Mouse (Mus musculus) MEL (cell line): ENCODE data around the gene Gabrr2. TPM values are rescaled to one million over a fixed set of nuclear protein-coding genes. Genes with fewer than 3 reads are reported as not detected.

Experiments used
- DNase-seq: peaks from one replicate; pipeline ENCODE4 v3.0.0; 2011; ENCODE audit warnings: low read depth, low spot score
- H3K27ac ChIP-seq: 2 replicates; pipeline ENCODE4 v1.5.1; 2012; ENCODE audit warnings: low read depth, mild to moderate bottlenecking, control low read depth, low read length, moderate library complexity; ENCODE audit not compliant: control insufficient read depth
- H3K27me3 ChIP-seq, 2 experiments: fragments of 150-350 bp in 1 of 2; sonication (generic) in 1 of 2; 2 replicates each; pipeline ENCODE4 v1.6.1; 2012; ENCODE audit warnings: low read length in 2 of 2, mild to moderate bottlenecking in 2 of 2, improper control_type of control experiment in 1 of 2, moderate library complexity in 1 of 2; ENCODE audit not compliant: insufficient read depth in 2 of 2, control insufficient read depth in 1 of 2
- H3K36me3 ChIP-seq, 2 experiments: 2 replicates each; pipeline ENCODE4 v1.6.1; 2012 to 2014; ENCODE audit warnings: low read length in 2 of 2, improper control_type of control experiment in 1 of 2, inconsistent platforms in 1 of 2, mild to moderate bottlenecking in 1 of 2; ENCODE audit not compliant: insufficient read depth in 2 of 2, control insufficient read depth in 1 of 2
- H3K4me1 ChIP-seq, 2 experiments: fragments of 150-350 bp in 1 of 2; sonication (generic) in 1 of 2; 2 replicates each; pipeline ENCODE4 v1.6.1; 2012; ENCODE audit warnings: low read length in 2 of 2, improper control_type of control experiment in 1 of 2, mild to moderate bottlenecking in 1 of 2; ENCODE audit not compliant: insufficient read depth in 2 of 2, control insufficient read depth in 1 of 2
- H3K4me3 ChIP-seq, 2 experiments: fragments of 150-350 bp in 1 of 2; sonication (generic) in 1 of 2; 2 replicates each; pipeline ENCODE4 v1.5.1; 2012; ENCODE audit warnings: low read depth in 2 of 2, low read length in 2 of 2, mild to moderate bottlenecking in 2 of 2, moderate library complexity in 2 of 2, control low read depth in 1 of 2, improper control_type of control experiment in 1 of 2; ENCODE audit not compliant: control insufficient read depth in 1 of 2, insufficient read depth in 1 of 2
- H3K79me2 ChIP-seq: 2 replicates; pipeline ENCODE4 v1.6.1; 2012; ENCODE audit warnings: mild to moderate bottlenecking, low read length, moderate library complexity; ENCODE audit not compliant: control insufficient read depth, poor library complexity, insufficient read depth
- H3K9ac ChIP-seq: 2 replicates; pipeline ENCODE4 v1.6.1; 2012; ENCODE audit warnings: low read depth, mild to moderate bottlenecking, control low read depth, low read length, moderate library complexity; ENCODE audit not compliant: control insufficient read depth, poor library complexity, severe bottlenecking
- H3K9me3 ChIP-seq: fragments of 150-350 bp; sonication (generic); replicated peaks from 2 replicates; pipeline ENCODE4 v1.6.1; 2012; ENCODE audit warnings: mild to moderate bottlenecking, low read length, improper control_type of control experiment, moderate library complexity; ENCODE audit not compliant: insufficient read depth
- BHLHE40 ChIP-seq: IDR thresholded peaks from 2 replicates; pipeline ENCODE4 v1.6.1; 2012; ENCODE audit warnings: low read depth, mild to moderate bottlenecking, inconsistent platforms, low read length, improper control_type of control experiment, borderline replicate concordance
- CHD1 ChIP-seq: IDR thresholded peaks from 2 replicates; pipeline ENCODE4 v1.6.1; 2012; ENCODE audit warnings: low read depth, mild to moderate bottlenecking, inconsistent platforms, low read length, improper control_type of control experiment
- CHD2 ChIP-seq: IDR thresholded peaks from 2 replicates; pipeline ENCODE4 v1.6.1; 2011; ENCODE audit warnings: low read length, improper control_type of control experiment
- ELF1 ChIP-seq: IDR thresholded peaks from 2 replicates; pipeline ENCODE4 v1.6.1; 2014; ENCODE audit warnings: low read depth, mild to moderate bottlenecking, inconsistent platforms, low read length, improper control_type of control experiment, moderate library complexity
- EP300 ChIP-seq, 2 experiments: IDR thresholded peaks; 2 replicates each; pipeline ENCODE4 v1.6.1; 2011; ENCODE audit warnings: improper control_type of control experiment in 2 of 2, low read length in 2 of 2, low read depth in 1 of 2, mild to moderate bottlenecking in 1 of 2
- ETS1 ChIP-seq: IDR thresholded peaks from 2 replicates; pipeline ENCODE4 v1.6.1; 2012; ENCODE audit warnings: low read depth, mild to moderate bottlenecking, inconsistent platforms, low read length, improper control_type of control experiment, moderate library complexity
- GABPA ChIP-seq: IDR thresholded peaks from 2 replicates; pipeline ENCODE4 v1.6.1; 2012; ENCODE audit warnings: low read depth, mild to moderate bottlenecking, inconsistent platforms, low read length, improper control_type of control experiment, moderate library complexity
- GATA1 ChIP-seq: IDR thresholded peaks from 2 replicates; pipeline ENCODE4 v1.6.1; 2011; ENCODE audit warnings: low read depth, low read length, improper control_type of control experiment
- HCFC1 ChIP-seq: IDR thresholded peaks from 2 replicates; pipeline ENCODE4 v1.6.1; 2012; ENCODE audit warnings: low read depth, mild to moderate bottlenecking, inconsistent platforms, low read length, improper control_type of control experiment, moderate library complexity
- JUND ChIP-seq: IDR thresholded peaks from 2 replicates; pipeline ENCODE4 v1.6.1; 2011; ENCODE audit warnings: low read depth, mild to moderate bottlenecking, improper control_type of control experiment, low read length
- KAT2A ChIP-seq: conservative IDR thresholded peaks from 2 replicates; pipeline ENCODE4 v1.6.1; 2012; ENCODE audit warnings: low read depth, low read length, improper control_type of control experiment, inconsistent platforms
- MAX ChIP-seq: IDR thresholded peaks from 2 replicates; pipeline ENCODE4 v1.6.1; 2011; ENCODE audit warnings: low read length, improper control_type of control experiment
- MEF2A ChIP-seq: IDR thresholded peaks from 2 replicates; pipeline ENCODE4 v1.6.1; 2014; ENCODE audit warnings: low read depth, mild to moderate bottlenecking, inconsistent platforms, low read length, improper control_type of control experiment; ENCODE audit not compliant: poor library complexity, insufficient replicate concordance, severe bottlenecking; ENCODE audit errors: extremely low read depth
- MXI1 ChIP-seq: IDR thresholded peaks from 2 replicates; pipeline ENCODE4 v1.6.1; 2011; ENCODE audit warnings: mild to moderate bottlenecking, low read depth, low read length, improper control_type of control experiment
- MYB ChIP-seq: IDR thresholded peaks from 2 replicates; pipeline ENCODE4 v1.6.1; 2011; ENCODE audit warnings: mild to moderate bottlenecking, low read depth, low read length, improper control_type of control experiment
- POLR2A ChIP-seq, 2 experiments: IDR thresholded peaks; 2 replicates each; pipeline ENCODE4 v1.6.1; 2011 to 2012; ENCODE audit warnings: low read length in 2 of 2, mild to moderate bottlenecking in 2 of 2, control low read depth in 1 of 2, improper control_type of control experiment in 1 of 2, low read depth in 1 of 2, moderate library complexity in 1 of 2; ENCODE audit not compliant: control insufficient read depth in 1 of 2, insufficient read depth in 1 of 2, poor library complexity in 1 of 2
- RAD21 ChIP-seq: IDR thresholded peaks from 2 replicates; pipeline ENCODE4 v1.6.1; 2011; ENCODE audit warnings: mild to moderate bottlenecking, low read depth, low read length, improper control_type of control experiment
- TAL1 ChIP-seq: IDR thresholded peaks from 2 replicates; pipeline ENCODE4 v1.6.1; 2012; ENCODE audit warnings: mild to moderate bottlenecking, inconsistent platforms, low read length, moderate library complexity, mixed read lengths
- TBP ChIP-seq: IDR thresholded peaks from 2 replicates; pipeline ENCODE4 v1.8.0; 2011; ENCODE audit warnings: low read depth, low read length, improper control_type of control experiment
- UBTF ChIP-seq: IDR thresholded peaks from 2 replicates; pipeline ENCODE4 v1.6.1; 2012; ENCODE audit warnings: low read depth, mild to moderate bottlenecking, inconsistent platforms, low read length, improper control_type of control experiment, moderate library complexity, borderline replicate concordance; ENCODE audit not compliant: insufficient read depth
- ZC3H11A ChIP-seq: IDR thresholded peaks from 2 replicates; pipeline ENCODE4 v1.6.1; 2012; ENCODE audit warnings: low read depth, mild to moderate bottlenecking, inconsistent platforms, low read length, improper control_type of control experiment
- ZKSCAN1 ChIP-seq: IDR thresholded peaks from 2 replicates; pipeline ENCODE4 v1.6.1; 2012; ENCODE audit warnings: low read depth, mild to moderate bottlenecking, inconsistent platforms, low read length, improper control_type of control experiment, moderate library complexity
- ZNF384 ChIP-seq: IDR thresholded peaks from 2 replicates; pipeline ENCODE4 v1.6.1; 2012; ENCODE audit warnings: low read depth, mild to moderate bottlenecking, inconsistent platforms, low read length, improper control_type of control experiment
- polyA plus RNA-seq, 2 experiments: library from polyadenylated mRNA; stranded (reverse) in 1 of 2; unstranded in 1 of 2; fragments of >175 nt in 1 of 2; fragments of >200 nt in 1 of 2; gene quantifications; 2 replicates each; pipeline versions ENCODE4 v1.2.1 to v1.2.4; 2012; ENCODE audit warnings: low replicate concordance in 2 of 2, low read depth in 1 of 2; ENCODE audit not compliant: insufficient read length in 2 of 2, insufficient read depth in 1 of 2, missing spikeins in 1 of 2
- total RNA-seq: library from RNA; depleted of rRNA; stranded (reverse); fragments of 300-350 nt; gene quantifications from 2 replicates; pipeline ENCODE4 v1.2.3, GENCODE M21; 2012

The Gabrr2 gene
- total and polyA plus RNA-seq, 3 experiments = 0.11 to 0.12 TPM; not detected in 1

DNA sequence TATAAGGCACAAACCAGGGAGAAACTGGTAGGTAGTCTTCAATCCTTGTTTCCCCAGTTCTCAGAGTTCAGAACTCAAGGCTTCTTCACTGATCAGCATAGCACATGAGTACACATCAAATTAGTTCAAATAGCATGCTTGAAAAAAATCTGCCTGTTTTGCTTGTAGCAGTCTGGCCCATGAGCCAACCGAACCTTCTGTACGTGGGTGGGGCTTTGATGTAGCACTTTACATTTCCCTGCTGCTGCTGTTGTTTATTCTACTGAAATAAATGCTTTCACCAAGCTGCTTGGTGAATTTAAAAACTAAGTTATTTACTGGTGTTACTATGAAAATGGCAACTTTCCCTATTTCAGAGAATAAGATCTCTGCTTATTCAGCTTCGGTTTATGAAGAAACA, 10.7 kb upstream of the Gabrr2 start:
- Histone ChIP-seq H3K27ac (no peak overlapping the region), H3K27me3 (no peaks in the 10 kb centered on the region), H3K4me3 (no peak overlapping the region), H3K79me2 (no peaks in the 10 kb centered on the region), H3K9ac (no peak overlapping the region), H3K36me3 (peaks cover 0 to 5% of the 10 kb centered on the region in 2 experiments; a peak in 2 of 4 replicates), H3K9me3 (no peaks in the 10 kb centered on the region), H3K4me1 (no peaks in the 10 kb centered on the region)
- no peak for DNase-seq
- TF ChIP-seq ZNF384 (no peak), RAD21 (no peak), MYB (no peak), JUND (no peak), KAT2A (no peak), HCFC1 (no peak), TBP (no peak), EP300 (IDR thresholded peaks at IDR 0.05; ENCODE audit: low read depth in 1 of 2, low read length in 2 of 2) (no peak), GABPA (no peak), TAL1 (no peak), MAX (no peak), BHLHE40 (no peak), CHD2 (no peak), MXI1 (no peak)

DNA sequence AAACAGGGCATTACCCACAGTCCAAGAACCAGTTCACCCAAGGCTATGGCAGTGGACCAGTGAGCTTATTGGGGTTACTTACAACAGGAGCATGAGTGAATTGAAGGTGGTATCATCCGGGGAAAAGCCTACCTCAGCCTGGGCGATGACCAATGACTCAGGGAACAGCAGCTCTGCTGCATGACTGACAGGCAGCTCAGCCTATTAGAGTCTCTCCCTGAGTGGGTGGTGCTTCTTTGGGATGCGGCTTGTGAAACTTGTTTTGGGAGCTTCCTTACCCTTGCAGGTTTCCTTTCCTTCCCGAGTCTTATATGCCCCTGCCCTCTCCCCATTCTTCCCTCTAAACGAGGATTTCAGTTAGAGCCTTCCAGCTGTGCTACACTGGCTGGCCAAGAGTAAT, 10.1 kb upstream of the Gabrr2 start:
- DNase-seq = no peak
- peaks cover 0 to 3% of the 10 kb centered on the region in 2 experiments; a peak in 2 of 4 replicates for H3K36me3 ChIP-seq
- H3K4me3 ChIP-seq = no peak overlapping the region
- TF ChIP-seq CHD1 (no peak), ZKSCAN1 (no peak), ELF1 (no peak), ETS1 (no peak), UBTF (no peak), ZC3H11A (no peak), GABPA (no peak), MYB (no peak), HCFC1 (no peak), ZNF384 (no peak), BHLHE40 (no peak), MEF2A (no peak), GATA1 (no peak), POLR2A (IDR thresholded peaks at IDR 0.05; ENCODE audit: control insufficient read depth in 1 of 2, insufficient read depth in 1 of 2, low read depth in 1 of 2, low read length in 2 of 2, poor library complexity in 1 of 2) (no peak), EP300 (IDR thresholded peaks at IDR 0.05; ENCODE audit: low read depth in 1 of 2, low read length in 2 of 2) (no peak)
- H3K79me2 ChIP-seq = no peaks in the 10 kb centered on the region
- H3K9me3 ChIP-seq = no peaks in the 10 kb centered on the region
- H3K9ac ChIP-seq = no peak overlapping the region
- H3K4me1 ChIP-seq = no peaks in the 10 kb centered on the region
- H3K27ac ChIP-seq = no peak overlapping the region
- no peaks in the 10 kb centered on the region for H3K27me3 ChIP-seq
